Mouse (Mus musculus) cerebellum, adult 9-10 months (tissue): ENCODE measurements at regions not wholly inside any gene's neighbourhood (a gene's known extent, or its start where the extent isn't known, plus 50 kb on each side); places are given as distances from the start of the nearest gene placed in this dataset.

ENCODE experiments used
- DNase-seq: peaks from one replicate; pipeline ENCODE4 v3.0.0; 2022

- no peak for DNase-seq
Observed at GRCm38 (mm10) chr9:115624721-115625496, 284.3 kb upstream of the Gadl1 start.

DNA sequence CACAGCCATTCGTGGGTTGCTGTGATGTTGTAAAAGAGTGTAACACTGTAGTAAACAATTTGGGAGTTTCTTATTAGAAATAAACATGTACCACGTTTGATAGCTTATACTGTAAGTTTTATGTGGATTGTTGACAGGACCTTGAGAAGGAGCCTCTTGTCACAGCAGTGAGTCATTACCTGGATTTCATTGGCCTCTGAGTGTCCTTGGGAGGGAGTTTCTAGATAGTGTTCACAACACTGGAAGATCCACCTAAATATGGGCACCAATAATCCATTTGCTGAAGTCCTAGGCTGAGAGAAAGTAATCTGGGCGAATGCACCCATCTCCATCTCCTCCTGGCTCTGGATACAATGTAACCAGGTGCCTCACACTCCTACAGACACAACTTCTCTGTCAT lies 281.7 kb upstream of the Gadl1 start:
- no peak for DNase-seq

GRCm38 (mm10) chr9:115637114-115637513 lies 272.1 kb upstream of the Gadl1 start:
- no peak for DNase-seq

GRCm38 (mm10) chr9:115640781-115641180 lies 268.5 kb upstream of the Gadl1 start:
- DNase-seq = no peak

DNA sequence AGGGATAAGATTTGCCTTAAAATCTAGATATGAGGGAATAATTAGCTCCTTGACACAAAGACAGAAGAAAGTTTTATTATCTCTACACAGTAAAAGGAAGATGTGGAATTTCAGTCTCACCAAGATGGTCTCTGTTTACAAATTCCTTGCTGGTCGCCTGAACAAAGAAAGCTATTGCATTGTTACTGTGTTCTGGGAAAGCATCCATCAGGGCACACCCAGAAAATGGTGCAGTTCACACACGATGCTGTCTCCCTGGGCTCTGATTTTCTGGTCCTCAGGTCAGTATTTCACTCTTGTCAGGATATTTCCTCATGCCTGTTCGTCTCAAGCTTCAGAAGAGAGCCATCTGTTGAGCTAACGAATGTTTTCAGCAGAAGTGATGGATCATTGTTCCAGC lies 267.2 kb upstream of the Gadl1 start:
- DNase-seq = no peak

GRCm38 (mm10) chr9:115644953-115645352 lies 264.3 kb upstream of the Gadl1 start:
- DNase-seq = no peak

- no peak for DNase-seq
Observed at GRCm38 (mm10) chr9:115646226-115646625, 263.0 kb upstream of the Gadl1 start.

DNA sequence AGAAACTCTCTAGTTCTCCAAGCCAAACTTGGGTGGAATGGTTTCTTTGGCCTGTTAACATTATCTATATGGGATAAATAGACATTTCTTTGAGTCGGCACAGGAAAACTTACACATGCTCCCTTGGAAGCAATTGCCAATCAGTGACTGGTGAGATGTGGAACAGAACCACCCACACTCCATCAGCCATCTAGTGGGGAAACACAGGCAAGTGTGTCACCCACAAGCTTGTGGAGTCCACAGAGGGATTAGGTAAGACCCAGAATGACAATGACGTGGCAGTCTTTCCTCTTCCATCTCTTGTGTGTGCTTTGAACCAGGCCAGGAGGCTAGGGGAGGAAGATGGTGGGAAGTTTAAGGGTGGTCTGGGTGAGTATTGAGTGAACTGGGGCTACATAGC lies 257.5 kb upstream of the Gadl1 start:
- no peak for DNase-seq

DNA sequence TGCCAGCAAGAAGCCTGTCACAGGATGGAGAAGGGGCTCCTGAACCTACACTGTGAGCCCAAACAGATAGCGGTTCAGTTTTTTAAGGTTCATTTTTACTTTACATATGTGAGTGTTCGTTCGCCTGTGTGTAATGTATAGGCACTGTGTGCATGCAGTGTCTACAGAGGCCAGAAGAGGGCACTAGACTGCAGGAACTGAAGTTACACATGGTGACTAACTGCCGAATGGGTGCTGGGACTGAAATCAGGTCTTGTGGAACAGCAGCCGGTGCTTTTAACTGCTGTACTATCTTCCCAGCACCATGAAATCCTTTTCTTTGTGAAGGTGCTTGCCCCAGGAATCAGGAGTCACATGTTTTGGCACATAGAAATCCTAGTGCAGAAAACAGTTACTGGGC lies 256.1 kb upstream of the Gadl1 start:
- DNase-seq = no peak

GRCm38 (mm10) chr9:115654933-115655332 lies 254.3 kb upstream of the Gadl1 start:
- DNase-seq = no peak

GRCm38 (mm10) chr9:115656538-115656937 lies 252.7 kb upstream of the Gadl1 start:
- no peak for DNase-seq

DNA sequence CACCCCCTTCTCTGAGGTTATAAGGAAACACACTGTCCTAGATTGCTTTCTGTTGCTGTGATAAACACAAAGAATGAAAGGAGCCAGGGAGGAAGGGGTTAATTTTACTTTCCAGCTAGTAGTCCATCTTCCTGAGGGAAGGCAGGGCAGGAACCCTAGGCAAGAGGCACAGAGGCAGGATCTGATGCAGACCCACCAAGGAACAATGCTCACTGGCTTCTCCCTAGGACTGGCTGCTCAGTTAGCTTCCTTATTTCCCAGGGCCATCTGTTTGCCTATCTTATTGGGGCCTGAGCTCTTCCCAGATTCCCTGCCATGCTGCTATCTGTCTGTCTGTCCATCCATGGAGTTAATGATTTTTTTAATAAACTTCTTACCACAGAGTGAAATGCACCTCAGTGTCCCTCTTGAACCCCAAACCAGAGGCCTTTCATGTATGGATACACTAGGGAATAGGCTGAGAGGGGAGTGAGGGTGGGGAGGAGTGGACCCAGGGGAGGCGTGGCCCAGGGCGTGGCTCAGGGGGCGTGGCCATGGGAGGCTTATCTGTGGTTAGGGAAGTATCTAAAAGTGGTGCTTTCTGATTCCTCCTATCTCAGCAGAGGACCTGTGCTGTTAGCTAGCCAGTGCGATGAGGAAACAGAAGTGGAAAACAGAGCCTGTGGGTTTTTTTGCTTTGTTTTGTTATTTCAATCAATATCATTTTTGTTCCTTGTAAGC lies 252.1 kb upstream of the Gadl1 start:
- no peak for DNase-seq

GRCm38 (mm10) chr9:115658477-115658876 lies 250.8 kb upstream of the Gadl1 start:
- DNase-seq = no peak

GRCm38 (mm10) chr9:115660371-115660770 lies 248.9 kb upstream of the Gadl1 start:
- no peak for DNase-seq

- DNase-seq = no peak
Observed at GRCm38 (mm10) chr9:115661834-115662425, 247.3 kb upstream of the Gadl1 start.

DNA sequence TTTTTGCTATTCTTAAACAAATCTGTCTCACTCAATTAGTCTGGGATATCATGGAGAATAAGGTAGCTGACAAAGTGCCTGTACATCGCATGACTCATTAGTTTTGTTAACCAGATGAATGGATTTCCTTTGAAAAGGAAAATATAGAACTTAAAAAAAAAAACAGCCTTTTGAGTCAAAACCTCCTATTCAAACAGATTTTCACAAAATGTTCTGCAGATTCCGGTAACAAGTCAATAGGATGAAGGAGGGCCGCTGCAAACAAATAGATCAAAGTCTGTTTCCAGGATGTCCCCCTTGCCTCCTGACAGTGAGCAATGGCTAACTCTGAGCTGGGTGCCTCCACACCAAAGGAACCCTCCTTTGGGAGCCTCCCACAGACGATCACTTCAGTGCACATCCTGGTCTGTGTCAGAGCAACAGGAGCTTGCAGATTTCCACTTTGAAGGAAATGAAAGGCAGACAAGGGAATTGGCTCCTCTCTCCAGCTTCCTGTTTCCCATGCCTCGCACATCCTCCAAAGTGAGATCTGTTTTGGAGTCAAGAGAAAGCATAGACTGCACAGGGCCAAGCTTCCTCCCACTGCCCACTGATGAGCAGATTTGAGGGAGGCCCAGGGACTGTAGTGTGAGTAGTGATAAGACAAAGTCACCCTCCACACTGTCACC lies 243.8 kb upstream of the Gadl1 start:
- no peak for DNase-seq

DNA sequence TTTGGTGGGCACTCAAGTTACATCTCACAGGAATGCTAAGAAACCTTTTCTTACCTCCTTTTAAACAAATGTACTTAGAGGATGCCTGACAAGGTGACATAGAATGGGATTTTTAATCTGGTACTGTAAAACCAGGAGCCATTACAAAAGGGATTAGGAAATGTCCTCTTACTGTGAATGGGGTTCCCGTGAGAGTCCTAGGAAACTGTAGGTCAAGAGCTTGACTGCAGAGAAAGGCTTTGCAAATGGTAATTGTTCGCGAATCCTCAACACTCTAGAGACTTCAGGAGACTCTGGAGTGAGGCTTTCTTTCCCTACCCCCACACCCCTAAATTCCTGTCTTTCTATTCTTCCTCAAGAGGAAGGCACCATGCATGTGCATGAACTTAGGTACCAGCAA lies 242.7 kb upstream of the Gadl1 start:
- no peak for DNase-seq

DNA sequence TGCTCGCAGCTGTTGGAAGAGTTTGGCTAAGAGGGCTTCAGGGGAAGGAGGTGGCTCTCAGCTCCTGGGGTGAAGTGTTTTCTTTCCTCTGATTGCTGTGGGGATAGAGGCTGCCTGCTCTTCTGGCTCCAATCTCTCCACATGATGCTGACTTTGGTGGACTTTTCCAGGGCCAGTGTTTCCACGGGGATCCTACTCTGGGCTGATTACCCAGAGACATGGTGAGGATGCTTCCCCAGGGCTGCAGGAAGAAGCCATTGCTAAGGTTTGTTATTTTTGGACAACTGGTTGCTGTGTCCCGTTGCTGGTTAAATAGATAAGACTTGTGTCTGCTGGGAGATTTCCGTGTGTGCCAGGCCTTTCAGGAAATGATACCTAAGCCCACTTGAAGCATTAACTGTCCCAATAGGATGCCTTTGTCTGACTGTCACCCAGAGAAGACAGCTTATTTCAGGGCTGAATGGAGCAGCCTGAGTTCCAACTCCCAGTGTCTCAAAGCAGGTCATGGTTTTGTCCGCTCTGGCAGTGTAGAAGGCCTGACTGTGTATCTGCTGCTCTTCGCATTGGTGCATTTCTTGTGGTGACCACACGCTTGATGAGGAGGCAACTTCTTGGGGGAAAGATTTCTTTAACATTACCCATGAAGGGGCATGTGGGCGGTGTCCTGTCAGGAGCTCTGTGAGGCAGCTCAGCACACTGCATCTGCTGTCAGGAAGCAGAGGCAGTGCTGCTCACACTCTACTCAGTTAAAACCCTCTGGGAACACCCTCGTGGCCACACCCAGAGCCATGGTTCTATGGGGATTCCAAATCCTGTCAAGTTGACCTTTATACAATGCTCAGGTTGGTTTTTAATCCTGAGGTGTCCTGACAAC lies 228.3 kb upstream of the Gadl1 start:
- no peak for DNase-seq

DNA sequence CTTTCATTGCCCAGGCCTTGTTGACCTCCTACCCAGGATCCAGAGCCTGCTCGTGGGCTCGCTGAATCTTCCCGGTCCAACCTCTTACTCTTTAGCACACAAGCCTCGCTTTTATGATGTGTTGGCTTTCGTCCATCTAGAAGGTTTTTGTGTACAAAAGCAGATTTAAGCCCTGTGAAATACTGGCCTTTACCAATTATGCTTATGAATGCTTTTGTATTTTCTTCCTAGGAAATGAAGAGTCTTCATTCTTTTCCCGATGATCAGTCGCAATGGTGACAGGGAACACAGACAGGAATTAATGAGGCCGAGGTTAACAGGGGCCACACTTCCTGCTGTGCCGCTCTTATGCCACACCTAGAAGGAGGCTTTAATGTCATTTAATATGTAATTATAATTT lies 227.4 kb upstream of the Gadl1 start:
- DNase-seq = no peak

GRCm38 (mm10) chr9:115683951-115684350 lies 225.3 kb upstream of the Gadl1 start:
- no peak for DNase-seq

GRCm38 (mm10) chr9:115686605-115687004 lies 222.7 kb upstream of the Gadl1 start:
- no peak for DNase-seq

DNA sequence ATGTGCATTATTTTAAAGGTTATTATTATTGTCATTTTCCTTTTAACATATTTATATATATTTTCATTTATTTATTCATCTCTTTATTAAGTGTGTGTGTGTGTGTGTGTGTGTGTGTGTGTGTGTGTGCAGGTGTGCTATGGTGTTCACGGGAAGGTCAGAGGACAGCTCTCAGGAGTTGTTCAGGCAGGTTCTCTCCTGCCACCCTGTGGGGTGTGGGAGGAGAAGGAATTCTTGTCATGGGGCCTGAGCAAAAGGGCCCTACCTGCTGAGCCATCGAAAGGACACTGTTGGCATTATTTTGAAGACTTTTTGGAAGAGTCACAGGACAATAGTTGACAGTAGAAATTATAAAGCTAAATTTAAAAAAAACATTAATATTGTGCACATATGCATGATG lies 216.4 kb upstream of the Gadl1 start:
- DNase-seq = no peak

DNA sequence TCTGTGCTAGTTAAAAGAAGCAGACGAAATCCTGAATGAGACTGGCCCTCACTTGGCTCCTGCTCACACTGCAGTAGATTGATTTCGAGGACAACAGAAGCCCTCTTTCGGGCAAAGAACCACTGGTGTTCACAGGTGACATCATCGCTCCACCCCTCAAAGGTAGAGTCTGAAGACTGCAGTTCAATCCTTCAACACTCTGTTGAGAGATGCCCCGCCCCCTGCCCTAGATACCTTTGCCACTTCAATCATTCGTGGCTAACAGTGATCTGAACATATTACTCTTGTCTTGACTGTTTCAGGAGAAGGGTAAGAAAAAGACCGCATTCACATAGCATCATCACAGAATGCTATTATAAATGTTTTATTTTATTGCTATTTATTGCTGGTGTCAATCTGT lies 205.5 kb upstream of the Gadl1 start:
- DNase-seq = no peak
